12 mouse cellular contexts compared by ENCODE assay signal in the genomic region with DNA sequence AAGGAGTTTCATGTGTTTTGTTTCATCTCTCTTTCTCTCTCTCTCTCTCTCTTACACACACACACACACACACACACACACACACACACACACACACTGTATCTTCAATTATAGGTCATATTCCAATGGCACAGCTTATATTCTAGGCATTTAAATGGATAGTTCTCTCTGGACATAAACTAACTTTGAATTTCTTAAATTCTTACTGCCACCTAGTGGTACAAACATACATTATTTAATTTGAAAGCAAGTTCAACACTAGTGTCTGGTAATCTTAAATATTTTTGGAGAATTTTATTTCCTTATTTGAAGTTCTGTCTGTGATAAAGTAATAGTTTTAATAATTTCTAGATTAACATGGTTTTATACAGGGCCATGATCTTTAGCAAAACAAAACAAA. TPM values are rescaled to one million over a fixed set of nuclear protein-coding genes. Genes with fewer than 3 reads are reported as not detected.
DNase-seq lines count a peak whose midpoint lies in the region; ATAC-seq lines count a peak whose summit lies in the region.
"Had no signal": no experiment of that assay in that cellular context is flagged by ENCODE, and none has a peak within 500 bp of the region (broad histone marks: within the 10 kb centered on the region; RNA-seq: fewer than 3 reads in every experiment).

No protein-coding gene starts in this region.

- H3K4me1 ChIP-seq in hindbrain, embryonic 14.5 days (replicated peaks; ENCODE audit: control insufficient read depth, insufficient read depth, low read length), result no peaks in the 10 kb centered on the region
- H3K4me1 ChIP-seq in hindbrain, embryonic 12.5 days, result no peaks in the 10 kb centered on the region
- H3K4me1 ChIP-seq: forebrain, embryonic 13.5 days; limb, embryonic 13.5 days had no signal

- no peaks in the 10 kb centered on the region for H3K9me3 ChIP-seq in hindbrain, embryonic 14.5 days (ENCODE audit: control insufficient read depth, low read length)
- H3K9me3 ChIP-seq in hindbrain, embryonic 12.5 days (replicated peaks), result no peaks in the 10 kb centered on the region
- H3K9me3 ChIP-seq: forebrain, embryonic 13.5 days; limb, embryonic 13.5 days; megakaryocyte, embryonic 14.5 days had no signal

- no peak overlapping the region for H3K4me2 ChIP-seq in hindbrain, embryonic 14.5 days (replicated peaks)
- no peak overlapping the region for H3K4me2 ChIP-seq in hindbrain, embryonic 12.5 days (replicated peaks)
- H3K4me2 ChIP-seq: forebrain, embryonic 13.5 days; limb, embryonic 13.5 days had no signal

- ATAC-seq in hindbrain, embryonic 14.5 days (ENCODE audit: low FRiP score), result no peak
- no peak for ATAC-seq in hindbrain, embryonic 12.5 days (ENCODE audit: low FRiP score)
- ATAC-seq: forebrain, embryonic 13.5 days had no signal

- H3K36me3 ChIP-seq in hindbrain, embryonic 14.5 days (replicated peaks; ENCODE audit: control insufficient read depth, insufficient read depth), result peaks cover 84% of the 10 kb centered on the region
- peaks cover 54% of the 10 kb centered on the region for H3K36me3 ChIP-seq in hindbrain, embryonic 12.5 days

- H3K27ac ChIP-seq in hindbrain, embryonic 14.5 days, result no peak overlapping the region
- H3K27ac ChIP-seq in hindbrain, embryonic 12.5 days, result no peak overlapping the region
- H3K27ac ChIP-seq: forebrain, embryonic 13.5 days; limb, embryonic 13.5 days had no signal

- no peaks in the 10 kb centered on the region for H3K27me3 ChIP-seq in hindbrain, embryonic 14.5 days (ENCODE audit: control insufficient read depth, insufficient read depth, low read length)
- no peaks in the 10 kb centered on the region for H3K27me3 ChIP-seq in hindbrain, embryonic 12.5 days
- H3K27me3 ChIP-seq: forebrain, embryonic 13.5 days; limb, embryonic 13.5 days; megakaryocyte, embryonic 14.5 days had no signal

- H3K4me3 ChIP-seq in hindbrain, embryonic 14.5 days (replicated peaks; ENCODE audit: low read length), result no peak overlapping the region
- no peak overlapping the region for H3K4me3 ChIP-seq in hindbrain, embryonic 12.5 days
- H3K4me3 ChIP-seq: forebrain, embryonic 13.5 days; limb, embryonic 13.5 days; megakaryocyte, embryonic 14.5 days had no signal

- DNase-seq in hindbrain, embryonic 14.5 days (ENCODE audit: low spot score), result peak; percentile 56
- peak; percentile 64 for DNase-seq in 3T3-L1 (ENCODE audit: low read depth, low spot score)
- DNase-seq in CD4-positive helper T cell, adult 2 months (ENCODE audit: low read depth, low spot score), result peak; percentile 10
- peak; percentile 41 for DNase-seq in induced T-regulatory cell, adult 2 months (ENCODE audit: low read depth)
- no peak for DNase-seq in ovary, adult 18-20 months (ENCODE audit: low spot score)
- DNase-seq in testis, postnatal 14 days (ENCODE audit: low spot score), result no peak
- DNase-seq: cerebellum, postnatal 36 days; right cerebral cortex, postnatal 4 days had no signal

- no peak overlapping the region for H3K9ac ChIP-seq in hindbrain, embryonic 14.5 days
- H3K9ac ChIP-seq in hindbrain, embryonic 12.5 days, result no peak overlapping the region
- H3K9ac ChIP-seq: forebrain, embryonic 13.5 days; limb, embryonic 13.5 days had no signal

RNA-seq across cellular contexts. Expression of a gene that starts 10.8 kb away (rescaled TPM):
- 66.3 and 69.0 TPM in 2 replicates for polyA plus RNA-seq in hindbrain, embryonic 14.5 days (2014; fragmentation: Nextera tagmentation; extraction: Ambion mirVana)
- polyA plus RNA-seq in hindbrain, embryonic 12.5 days (2016; fragmentation: Nextera tagmentation; extraction: Ambion mirVana), result 88.4 and 90.1 TPM in 2 replicates

RNA-seq across cellular contexts. Expression of a gene that starts 11.1 kb away (rescaled TPM):
- polyA plus RNA-seq in hindbrain, embryonic 14.5 days (2014; fragmentation: Nextera tagmentation; extraction: Ambion mirVana), result 32.1 and 35.4 TPM in 2 replicates
- 28.8 and 32.3 TPM in 2 replicates for polyA plus RNA-seq in hindbrain, embryonic 12.5 days (2016; fragmentation: Nextera tagmentation; extraction: Ambion mirVana)

RNA-seq across cellular contexts. Expression of a gene that starts 53.3 kb away (rescaled TPM):
- polyA plus RNA-seq in hindbrain, embryonic 14.5 days (2014; fragmentation: Nextera tagmentation; extraction: Ambion mirVana), result 17.3 and 23.4 TPM in 2 replicates
- polyA plus RNA-seq in hindbrain, embryonic 12.5 days (2016; fragmentation: Nextera tagmentation; extraction: Ambion mirVana), result 16.5 and 16.9 TPM in 2 replicates

Comparison
In these comparisons a context has a peak if more than half of its experiments do, and no peak if none do; other contexts are left out.
1. DNase-seq: peak in hindbrain, embryonic 14.5 days (single experiment), 3T3-L1 (single experiment), CD4-positive helper T cell, adult 2 months (single experiment) and induced T-regulatory cell, adult 2 months (single experiment); none in ovary, adult 18-20 months (single experiment) and testis, postnatal 14 days (single experiment).